Mouse (Mus musculus): ENCODE measurements around the gene Gm11568. TPM values are rescaled to one million over a fixed set of nuclear protein-coding genes. Genes with fewer than 3 reads are reported as not detected.

Gene Gm11568
- not detected in 2 replicates for polyA plus RNA-seq (2012; rRNA removed; ENCODE audit: low replicate concordance)

GRCm38 (mm10) chr11:99857617-99858016, at the start of gene Gm11568:
Gene Gm11568 (plus strand): TSS chr11:99857917.

DNA sequence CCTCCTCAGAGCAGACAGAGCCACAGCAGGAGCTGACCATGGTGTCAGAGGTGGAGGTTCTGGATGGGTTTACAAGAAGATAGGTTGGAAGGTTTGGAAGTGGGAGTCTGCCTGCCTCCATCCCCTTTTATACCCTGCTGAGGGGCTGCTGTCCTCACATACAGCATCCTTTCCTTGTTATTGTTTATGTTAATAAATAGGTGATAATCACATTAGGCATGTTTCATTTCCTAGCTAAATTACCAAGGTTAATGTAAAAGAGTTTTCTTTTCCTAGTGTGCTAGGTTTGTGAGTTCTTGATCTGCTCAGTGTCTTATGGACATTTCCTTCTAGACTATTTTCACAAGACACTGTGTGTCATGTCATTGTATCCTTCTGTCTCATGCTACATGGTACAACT, 47.9 kb upstream of the Gm11568 start, which contains the start of gene Krtap4-13:
TSS of gene Krtap4-13 (minus strand) at position 101 of the 400 bp plus-strand sequence.

DNA sequence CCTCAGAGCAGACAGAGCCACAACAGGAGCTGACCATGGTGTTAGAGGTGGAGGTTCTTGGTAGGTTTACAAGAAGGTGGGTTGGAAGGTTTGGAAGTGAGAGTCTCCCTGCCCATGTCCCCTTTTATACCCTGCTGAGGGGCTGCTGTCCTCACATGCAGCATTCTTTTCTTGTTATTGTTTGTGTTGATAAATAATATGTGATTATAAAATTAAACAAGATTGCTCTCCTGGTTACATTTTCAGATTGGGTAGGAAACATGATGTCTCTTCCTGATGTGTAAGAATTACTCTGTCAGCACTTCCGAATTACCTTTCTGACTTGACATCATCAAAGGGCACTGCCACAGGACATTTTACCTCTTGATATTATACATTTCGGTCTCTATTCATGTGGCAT, 42.2 kb upstream of the Gm11568 start, which contains the start of gene Gm11564:
TSS of gene Gm11564 (minus strand) at position 101 of the 400 bp plus-strand sequence.

DNA sequence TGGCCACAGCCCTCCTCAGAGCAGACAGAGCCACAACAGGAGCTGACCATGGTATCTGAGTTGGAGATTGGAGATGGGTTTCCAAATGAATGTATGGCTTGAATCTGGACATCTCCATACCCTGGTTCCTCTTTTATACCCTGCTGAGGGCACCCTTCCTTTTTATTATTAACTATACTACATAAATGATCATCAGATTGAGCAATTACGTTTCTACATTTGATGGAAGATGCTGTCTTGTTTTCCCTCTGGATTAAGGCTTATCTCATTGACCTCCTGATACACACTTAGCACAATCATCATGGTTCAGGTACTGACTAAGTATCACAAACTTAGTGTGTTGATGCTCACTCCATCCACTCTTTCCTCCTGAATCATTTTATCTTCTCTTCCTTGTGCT, 19.8 kb upstream of the Gm11568 start, which contains the start of gene 2300003K06Rik:
TSS of gene 2300003K06Rik (minus strand) at position 101 of the 400 bp plus-strand sequence.

GRCm38 (mm10) chr11:99851508-99851907, 6.2 kb upstream of the Gm11568 start, which contains the start of gene Krtap4-16:
Gene Krtap4-16 (minus strand): TSS chr11:99851608.

GRCm38 (mm10) chr11:99864176-99864575, 6.5 kb downstream of the Gm11568 start, which contains the start of gene Gm11559:
Gene Gm11559 (plus strand): TSS chr11:99864476.

GRCm38 (mm10) chr11:99873089-99873488, 15.4 kb downstream of the Gm11568 start, which contains the start of gene Krtap9-1:
Gene Krtap9-1 (plus strand): TSS chr11:99873389.

GRCm38 (mm10) chr11:99878887-99879286, 21.2 kb downstream of the Gm11568 start, which contains the start of gene Gm11567:
Gene Gm11567 (plus strand): TSS chr11:99879187.

DNA sequence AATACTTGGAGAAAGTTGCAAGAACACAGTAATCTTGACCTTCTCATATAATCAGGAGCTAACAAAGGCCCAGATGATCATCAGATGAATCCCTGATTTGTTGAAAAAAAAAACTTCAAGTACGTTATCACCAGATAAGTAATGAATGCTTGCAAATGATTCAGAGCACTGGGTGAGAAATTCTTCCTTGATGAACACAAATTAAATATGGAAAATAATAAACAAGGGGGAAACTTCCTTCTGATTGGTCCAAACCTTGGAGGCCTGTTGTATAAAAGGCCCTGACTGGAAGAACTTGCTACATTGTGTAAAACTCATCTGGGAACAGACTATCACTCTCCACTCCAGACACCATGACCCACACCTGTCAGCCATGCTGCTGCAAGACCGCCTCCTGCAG, 49.9 kb downstream of the Gm11568 start, which contains the start of gene Krtap31-1:
TSS of gene Krtap31-1 (plus strand) at position 301 of the 400 bp plus-strand sequence.

Other genes with a start within 250 kb of the Gm11568 start
- not detected in 2 replicates for gene Gm11937, start 247.7 kb upstream of the Gm11568 start, polyA plus RNA-seq (2012; rRNA removed; ENCODE audit: low replicate concordance)
- gene Krtap2-4, start 243.1 kb upstream of the Gm11568 start, polyA plus RNA-seq (2012; rRNA removed; ENCODE audit: low replicate concordance) = not detected in 2 replicates
- not detected in 2 replicates for gene Gm11562, start 237.5 kb upstream of the Gm11568 start, polyA plus RNA-seq (2012; rRNA removed; ENCODE audit: low replicate concordance)
- gene Krtap4-1, start 229.7 kb upstream of the Gm11568 start, polyA plus RNA-seq (2012; rRNA removed; ENCODE audit: low replicate concordance) = not detected in 2 replicates
- not detected in 2 replicates for gene Krtap4-2, start 222.8 kb upstream of the Gm11568 start, polyA plus RNA-seq (2012; rRNA removed; ENCODE audit: low replicate concordance)
- gene Krtap4-7, start 213.8 kb upstream of the Gm11568 start, polyA plus RNA-seq (2012; rRNA removed; ENCODE audit: low replicate concordance) = not detected in 2 replicates
- gene Gm11555, start 207.7 kb upstream of the Gm11568 start, polyA plus RNA-seq (2012; rRNA removed; ENCODE audit: low replicate concordance) = not detected in 2 replicates
- not detected in 2 replicates for gene Gm11563, start 199.0 kb upstream of the Gm11568 start, polyA plus RNA-seq (2012; rRNA removed; ENCODE audit: low replicate concordance)
- gene Krtap4-6, start 192.0 kb upstream of the Gm11568 start, polyA plus RNA-seq (2012; rRNA removed; ENCODE audit: low replicate concordance) = not detected in 2 replicates
- gene Gm14190, start 167.2 kb upstream of the Gm11568 start, polyA plus RNA-seq (2012; rRNA removed; ENCODE audit: low replicate concordance) = not detected in 2 replicates
- not detected in 2 replicates for gene Gm14180, start 123.6 kb upstream of the Gm11568 start, polyA plus RNA-seq (2012; rRNA removed; ENCODE audit: low replicate concordance)
- gene Gm11595, start 85.0 kb upstream of the Gm11568 start, polyA plus RNA-seq (2012; rRNA removed; ENCODE audit: low replicate concordance) = not detected in 2 replicates
- gene Krtap4-8, start 77.2 kb upstream of the Gm11568 start, polyA plus RNA-seq (2012; rRNA removed; ENCODE audit: low replicate concordance) = not detected in 2 replicates
- not detected in 2 replicates for gene Krtap4-9, start 72.7 kb upstream of the Gm11568 start, polyA plus RNA-seq (2012; rRNA removed; ENCODE audit: low replicate concordance)
- not detected in 2 replicates for gene Gm11596, start 64.5 kb upstream of the Gm11568 start, polyA plus RNA-seq (2012; rRNA removed; ENCODE audit: low replicate concordance)
- gene Gm11569, start 59.0 kb upstream of the Gm11568 start, polyA plus RNA-seq (2012; rRNA removed; ENCODE audit: low replicate concordance) = not detected in 2 replicates
- gene Gm11554, start 53.5 kb upstream of the Gm11568 start, polyA plus RNA-seq (2012; rRNA removed; ENCODE audit: low replicate concordance) = not detected in 2 replicates
- not detected in 2 replicates for gene Krtap4-13, start 48.0 kb upstream of the Gm11568 start, polyA plus RNA-seq (2012; rRNA removed; ENCODE audit: low replicate concordance)
- gene Gm11564, start 42.3 kb upstream of the Gm11568 start, polyA plus RNA-seq (2012; rRNA removed; ENCODE audit: low replicate concordance) = not detected in 2 replicates
- not detected in 2 replicates for gene 2300003K06Rik, start 19.9 kb upstream of the Gm11568 start, polyA plus RNA-seq (2012; rRNA removed; ENCODE audit: low replicate concordance)
- gene Krtap4-16, start 6.3 kb upstream of the Gm11568 start, polyA plus RNA-seq (2012; rRNA removed; ENCODE audit: low replicate concordance) = not detected in 2 replicates
- gene Gm11559, start 6.6 kb downstream of the Gm11568 start, polyA plus RNA-seq (2012; rRNA removed; ENCODE audit: low replicate concordance) = not detected in 2 replicates
- not detected in 2 replicates for gene Krtap9-1, start 15.5 kb downstream of the Gm11568 start, polyA plus RNA-seq (2012; rRNA removed; ENCODE audit: low replicate concordance)
- gene Gm11567, start 21.3 kb downstream of the Gm11568 start, polyA plus RNA-seq (2012; rRNA removed; ENCODE audit: low replicate concordance) = not detected in 2 replicates
- gene Krtap31-1, start 50.0 kb downstream of the Gm11568 start, polyA plus RNA-seq (2012; rRNA removed; ENCODE audit: low replicate concordance) = not detected in 2 replicates
- not detected in 2 replicates for gene Gm11565, start 56.8 kb downstream of the Gm11568 start, polyA plus RNA-seq (2012; rRNA removed; ENCODE audit: low replicate concordance)
- not detected in 2 replicates for gene Krtap31-2, start 78.4 kb downstream of the Gm11568 start, polyA plus RNA-seq (2012; rRNA removed; ENCODE audit: low replicate concordance)
- not detected in 2 replicates for gene Krtap9-5, start 90.6 kb downstream of the Gm11568 start, polyA plus RNA-seq (2012; rRNA removed; ENCODE audit: low replicate concordance)
- gene Krtap29-1, start 121.1 kb downstream of the Gm11568 start, polyA plus RNA-seq (2012; rRNA removed; ENCODE audit: low replicate concordance) = not detected in 2 replicates
- gene Krtap16-1, start 128.7 kb downstream of the Gm11568 start, polyA plus RNA-seq (2012; rRNA removed; ENCODE audit: low replicate concordance) = not detected in 2 replicates
- gene Krtap17-1, start 136.1 kb downstream of the Gm11568 start, polyA plus RNA-seq (2012; rRNA removed; ENCODE audit: low replicate concordance) = not detected in 2 replicates
- not detected in 2 replicates for gene Krt33a, start 158.3 kb downstream of the Gm11568 start, polyA plus RNA-seq (2012; rRNA removed; ENCODE audit: low replicate concordance)
- not detected in 2 replicates for gene Krt33b, start 172.0 kb downstream of the Gm11568 start, polyA plus RNA-seq (2012; rRNA removed; ENCODE audit: low replicate concordance)
- not detected in 2 replicates for gene Krt34, start 183.6 kb downstream of the Gm11568 start, polyA plus RNA-seq (2012; rRNA removed; ENCODE audit: low replicate concordance)
- 0.08 and 0.16 TPM in 2 replicates for gene Krt31, start 192.6 kb downstream of the Gm11568 start, polyA plus RNA-seq (2012; rRNA removed; ENCODE audit: low replicate concordance)
- gene Krt32, start 230.3 kb downstream of the Gm11568 start, polyA plus RNA-seq (2012; rRNA removed; ENCODE audit: low replicate concordance) = 0.63 TPM in 1 of 2 replicates, not detected in the other
- 0.07 TPM in 1 of 2 replicates, not detected in the other for gene Krt35, start 238.3 kb downstream of the Gm11568 start, polyA plus RNA-seq (2012; rRNA removed; ENCODE audit: low replicate concordance)
- 5.7 and 5.8 TPM in 2 replicates for gene Krt36, start 247.7 kb downstream of the Gm11568 start, polyA plus RNA-seq (2012; rRNA removed; ENCODE audit: low replicate concordance)